Mouse (Mus musculus) heart, postnatal 0 days (tissue): ENCODE data around the gene Myo16. TPM values are rescaled to one million over a fixed set of nuclear protein-coding genes. Genes with fewer than 3 reads are reported as not detected.

Experiments
- ATAC-seq: fragments of 200-750 bp; cut with Nextera tagmentation; 2 replicates; pipeline ENCODE4 v1.8.0; 2017; ENCODE audit warnings: low read depth, moderate number of reproducible peaks, moderate library complexity; ENCODE audit not compliant: insufficient read depth
- DNase-seq: peaks from one replicate; pipeline ENCODE4 v3.0.0-alpha.2; 2016; ENCODE audit warnings: low spot score
- H3K27ac ChIP-seq: fragments of 300-500 bp; sonication (generic); 2 replicates; pipeline ENCODE4 v1.5.1; 2014; ENCODE audit warnings: low read depth, mild to moderate bottlenecking
- H3K27me3 ChIP-seq: fragments of 300-500 bp; sonication (generic); 2 replicates; pipeline ENCODE4 v1.6.1; 2014; ENCODE audit warnings: low read length, mixed read lengths; ENCODE audit not compliant: control insufficient read depth, insufficient read depth
- H3K36me3 ChIP-seq: fragments of 300-500 bp; sonication (generic); replicated peaks from 2 replicates; pipeline ENCODE4 v1.6.1; 2014; ENCODE audit warnings: low read length, mixed read lengths; ENCODE audit not compliant: control insufficient read depth, insufficient read depth
- H3K4me1 ChIP-seq: fragments of 300-500 bp; sonication (generic); 2 replicates; pipeline ENCODE4 v1.6.1; 2014; ENCODE audit warnings: antibody characterized with exemption; ENCODE audit not compliant: control insufficient read depth, insufficient read depth
- H3K4me2 ChIP-seq: fragments of 300-500 bp; sonication (generic); 2 replicates; pipeline ENCODE4 v1.6.1; 2014; ENCODE audit warnings: low read depth, mild to moderate bottlenecking, low read length, moderate library complexity
- H3K4me3 ChIP-seq: fragments of 300-500 bp; sonication (generic); 2 replicates; pipeline ENCODE4 v1.5.1; 2014; ENCODE audit warnings: low read depth, low read length
- H3K9ac ChIP-seq: fragments of 300-500 bp; sonication (generic); replicated peaks from 2 replicates; pipeline ENCODE4 v1.6.1; 2014; ENCODE audit warnings: low read depth, low read length, mixed read lengths
- H3K9me3 ChIP-seq: fragments of 300-500 bp; sonication (generic); replicated peaks from 2 replicates; pipeline ENCODE4 v1.6.1; 2016; ENCODE audit warnings: low read length; ENCODE audit not compliant: control insufficient read depth
- CTCF ChIP-seq: IDR thresholded peaks from 2 replicates; pipeline ENCODE4 v1.5.1; 2016; ENCODE audit warnings: antibody characterized with exemption, control low read depth, low read depth
- EP300 ChIP-seq: IDR thresholded peaks from 2 replicates; pipeline ENCODE4 v1.6.1; 2016; ENCODE audit warnings: antibody characterized with exemption, low read depth
- WGBS: fragments of 180-500 bp; shearing (Covaris S2); extraction: QIAGEN DNeasy Blood & Tissue Kit; methylation state at CpG from one replicate; pipeline ENCODE4 v1.1.7; 2014; 5-methylcytosine and 5-hydroxymethylcytosine counted together
- polyA plus RNA-seq: library from polyadenylated mRNA; unstranded; fragments of >200 nt; fragmentation: Nextera tagmentation; extraction: Ambion mirVana; gene quantifications from 2 replicates; pipeline ENCODE4 v1.2.1, GENCODE M21; 2015
- total RNA-seq: library from RNA; depleted of rRNA; stranded (reverse); fragments of >200 nt; gene quantifications from 2 replicates; pipeline ENCODE4 v1.2.3, GENCODE M21; 2014; ENCODE audit warnings: low replicate concordance; rRNA removed

Myo16 gene
- total RNA-seq, result 0.08 TPM in 1 of 2 replicates, not detected in the other
- polyA plus RNA-seq, result not detected in 2 replicates

GRCm38 (mm10) chr8:10153611-10154438 is at the start of gene Myo16:
Gene Myo16 (plus strand): TSS chr8:10153911.
- H3K27me3 ChIP-seq, result peaks cover 29% of the 10 kb centered on the region
- ATAC-seq (peak; percentile 33; the same call in 1 of the 2 replicates), DNase-seq (no peak)
- no peak for TF ChIP-seq CTCF
- 0 out of 2 replicates have a peak within 1 kb of the TSS, but pooled peaks have one; percentile 12 for H3K9ac ChIP-seq
- no peaks in the 10 kb centered on the region for H3K9me3 ChIP-seq
- WGBS, result 1% methylated on average over 60 of the region's 61 CpGs
- peak within 1 kb of the TSS; percentile 49 for H3K4me3 ChIP-seq
- H3K36me3 ChIP-seq, result no peaks in the 10 kb centered on the region
- H3K4me1 ChIP-seq, result no peaks in the 10 kb centered on the region
- peak within 1 kb of the TSS; percentile 64 for H3K4me2 ChIP-seq
- H3K27ac ChIP-seq, result no peak within 1 kb of the TSS

- no peak for ATAC-seq
- DNase-seq, result no peak
- no peak overlapping the region for H3K27ac ChIP-seq
- H3K36me3 ChIP-seq, result no peaks in the 10 kb centered on the region
- TF ChIP-seq CTCF, result no peak
- TF ChIP-seq EP300, result no peak
- H3K27me3 ChIP-seq, result no peaks in the 10 kb centered on the region
- H3K4me1 ChIP-seq, result no peaks in the 10 kb centered on the region
- H3K9me3 ChIP-seq, result no peaks in the 10 kb centered on the region
- no peak overlapping the region for H3K9ac ChIP-seq
- H3K4me2 ChIP-seq, result no peak overlapping the region
- no peak overlapping the region for H3K4me3 ChIP-seq
- WGBS, result 81% methylated on average over 8 of the region's 8 CpGs
Measured at GRCm38 (mm10) chr8:10108516-10109271, 45.0 kb upstream of the Myo16 start.

- ATAC-seq (no peak), DNase-seq (no peak)
- no peak overlapping the region for H3K4me3 ChIP-seq
- no peaks in the 10 kb centered on the region for H3K36me3 ChIP-seq
- no peaks in the 10 kb centered on the region for H3K4me1 ChIP-seq
- no peak overlapping the region for H3K4me2 ChIP-seq
- H3K9me3 ChIP-seq, result no peaks in the 10 kb centered on the region
- H3K27ac ChIP-seq, result no peak overlapping the region
- no peaks in the 10 kb centered on the region for H3K27me3 ChIP-seq
- no peak overlapping the region for H3K9ac ChIP-seq
- 78% methylated on average over 5 of the region's 5 CpGs for WGBS
- TF ChIP-seq EP300 (no peak), CTCF (no peak)
Measured at GRCm38 (mm10) chr8:10122749-10123148, 31.0 kb upstream of the Myo16 start.

- H3K4me2 ChIP-seq, result no peak overlapping the region
- 88% methylated on average over 2 of the region's 2 CpGs for WGBS
- no peaks in the 10 kb centered on the region for H3K9me3 ChIP-seq
- no peak overlapping the region for H3K9ac ChIP-seq
- H3K36me3 ChIP-seq, result no peaks in the 10 kb centered on the region
- no peaks in the 10 kb centered on the region for H3K4me1 ChIP-seq
- H3K27me3 ChIP-seq, result no peaks in the 10 kb centered on the region
- no peak for DNase-seq
- H3K4me3 ChIP-seq, result no peak overlapping the region
- ATAC-seq, result no peak
- H3K27ac ChIP-seq, result no peak overlapping the region
- no peak for TF ChIP-seq CTCF
- TF ChIP-seq EP300, result no peak
Measured at GRCm38 (mm10) chr8:10123412-10123811, 30.3 kb upstream of the Myo16 start.

- 74% methylated on average over 4 of the region's 4 CpGs for WGBS
- no peak overlapping the region for H3K9ac ChIP-seq
- H3K4me1 ChIP-seq, result no peaks in the 10 kb centered on the region
- no peaks in the 10 kb centered on the region for H3K27me3 ChIP-seq
- H3K27ac ChIP-seq, result no peak overlapping the region
- no peak overlapping the region for H3K4me2 ChIP-seq
- TF ChIP-seq EP300, result no peak
- no peak for TF ChIP-seq CTCF
- no peaks in the 10 kb centered on the region for H3K9me3 ChIP-seq
- H3K36me3 ChIP-seq, result no peaks in the 10 kb centered on the region
- H3K4me3 ChIP-seq, result no peak overlapping the region
- ATAC-seq (no peak), DNase-seq (no peak)
Measured at GRCm38 (mm10) chr8:10125684-10126083, 28.0 kb upstream of the Myo16 start.
